Mouse (Mus musculus): ENCODE results near the gene Pamr1.

Pamr1 gene

GRCm38 (mm10) chr2:102661052-102661451 lies 111.2 kb downstream of the Pamr1 start:
- no peak for DNase-seq (ENCODE audit: low spot score in 2 of 2)

GRCm38 (mm10) chr2:102662911-102663310 lies 113.1 kb downstream of the Pamr1 start:
- no peak for DNase-seq (ENCODE audit: low spot score in 2 of 2)

- DNase-seq (ENCODE audit: low spot score in 2 of 2) = no peak
These were observed 113.5 kb downstream of the Pamr1 start for GRCm38 (mm10) chr2:102663339-102663738.

- DNase-seq (ENCODE audit: low spot score in 2 of 2) = no peak
These were observed 114.1 kb downstream of the Pamr1 start for GRCm38 (mm10) chr2:102663865-102664264.

- no peak for DNase-seq (ENCODE audit: low spot score in 2 of 2)
These were observed 118.2 kb downstream of the Pamr1 start for GRCm38 (mm10) chr2:102667981-102668380.

GRCm38 (mm10) chr2:102669580-102669979 lies 119.8 kb downstream of the Pamr1 start:
- no peak for DNase-seq (ENCODE audit: low spot score in 2 of 2)

GRCm38 (mm10) chr2:102674582-102674981 lies 124.8 kb downstream of the Pamr1 start:
- DNase-seq (ENCODE audit: low spot score in 2 of 2) = no peak

GRCm38 (mm10) chr2:102675275-102675674 lies 125.5 kb downstream of the Pamr1 start:
- DNase-seq (ENCODE audit: low spot score in 2 of 2) = peak; percentile 12 to 55

- no peak for DNase-seq (ENCODE audit: low spot score in 2 of 2)
These were observed 127.0 kb downstream of the Pamr1 start for GRCm38 (mm10) chr2:102676716-102677312.

- DNase-seq (ENCODE audit: low spot score in 2 of 2) = no peak
These were observed 127.6 kb downstream of the Pamr1 start for GRCm38 (mm10) chr2:102677400-102677799.

- no peak for DNase-seq (ENCODE audit: low spot score in 2 of 2)
These were observed 131.5 kb downstream of the Pamr1 start for GRCm38 (mm10) chr2:102681351-102681750.

GRCm38 (mm10) chr2:102682168-102682567 lies 132.4 kb downstream of the Pamr1 start:
- DNase-seq (ENCODE audit: low spot score in 2 of 2) = peak in 1 of 2 experiments; percentile 49

GRCm38 (mm10) chr2:102685371-102686107 lies 135.7 kb downstream of the Pamr1 start:
- DNase-seq (ENCODE audit: low spot score in 2 of 2) = peak in 1 of 2 experiments; percentile 13

- no peak for DNase-seq (ENCODE audit: low spot score in 2 of 2)
These were observed 136.3 kb downstream of the Pamr1 start for GRCm38 (mm10) chr2:102686108-102686450.

Measured in thymus, postnatal 10 days (tissue).